Mouse (Mus musculus) heart, postnatal 0 days (tissue): Measurements from ENCODE around the gene Ulk4. TPM values are rescaled to one million over a fixed set of nuclear protein-coding genes. Genes with fewer than 3 reads are reported as not detected.

Source experiments
- ATAC-seq: fragments of 200-750 bp; cut with Nextera tagmentation; 2 replicates; pipeline ENCODE4 v1.8.0; 2017; ENCODE audit warnings: low read depth, moderate number of reproducible peaks, moderate library complexity; ENCODE audit not compliant: insufficient read depth
- DNase-seq: peaks from one replicate; pipeline ENCODE4 v3.0.0-alpha.2; 2016; ENCODE audit warnings: low spot score
- H3K27ac ChIP-seq: fragments of 300-500 bp; sonication (generic); 2 replicates; pipeline ENCODE4 v1.5.1; 2014; ENCODE audit warnings: low read depth, mild to moderate bottlenecking
- H3K27me3 ChIP-seq: fragments of 300-500 bp; sonication (generic); 2 replicates; pipeline ENCODE4 v1.6.1; 2014; ENCODE audit warnings: low read length, mixed read lengths; ENCODE audit not compliant: control insufficient read depth, insufficient read depth
- H3K36me3 ChIP-seq: fragments of 300-500 bp; sonication (generic); replicated peaks from 2 replicates; pipeline ENCODE4 v1.6.1; 2014; ENCODE audit warnings: low read length, mixed read lengths; ENCODE audit not compliant: control insufficient read depth, insufficient read depth
- H3K4me1 ChIP-seq: fragments of 300-500 bp; sonication (generic); 2 replicates; pipeline ENCODE4 v1.6.1; 2014; ENCODE audit warnings: antibody characterized with exemption; ENCODE audit not compliant: control insufficient read depth, insufficient read depth
- H3K4me2 ChIP-seq: fragments of 300-500 bp; sonication (generic); 2 replicates; pipeline ENCODE4 v1.6.1; 2014; ENCODE audit warnings: low read depth, mild to moderate bottlenecking, low read length, moderate library complexity
- H3K4me3 ChIP-seq: fragments of 300-500 bp; sonication (generic); 2 replicates; pipeline ENCODE4 v1.5.1; 2014; ENCODE audit warnings: low read depth, low read length
- H3K9ac ChIP-seq: fragments of 300-500 bp; sonication (generic); replicated peaks from 2 replicates; pipeline ENCODE4 v1.6.1; 2014; ENCODE audit warnings: low read depth, low read length, mixed read lengths
- H3K9me3 ChIP-seq: fragments of 300-500 bp; sonication (generic); replicated peaks from 2 replicates; pipeline ENCODE4 v1.6.1; 2016; ENCODE audit warnings: low read length; ENCODE audit not compliant: control insufficient read depth
- CTCF ChIP-seq: IDR thresholded peaks from 2 replicates; pipeline ENCODE4 v1.5.1; 2016; ENCODE audit warnings: antibody characterized with exemption, control low read depth, low read depth
- EP300 ChIP-seq: IDR thresholded peaks from 2 replicates; pipeline ENCODE4 v1.6.1; 2016; ENCODE audit warnings: antibody characterized with exemption, low read depth
- WGBS: fragments of 180-500 bp; shearing (Covaris S2); extraction: QIAGEN DNeasy Blood & Tissue Kit; methylation state at CpG from one replicate; pipeline ENCODE4 v1.1.7; 2014; 5-methylcytosine and 5-hydroxymethylcytosine counted together
- polyA plus RNA-seq: library from polyadenylated mRNA; unstranded; fragments of >200 nt; fragmentation: Nextera tagmentation; extraction: Ambion mirVana; gene quantifications from 2 replicates; pipeline ENCODE4 v1.2.1, GENCODE M21; 2015
- total RNA-seq: library from RNA; depleted of rRNA; stranded (reverse); fragments of >200 nt; gene quantifications from 2 replicates; pipeline ENCODE4 v1.2.3, GENCODE M21; 2014; ENCODE audit warnings: low replicate concordance

Ulk4 gene
- total and polyA plus RNA-seq, 2 experiments from 2014 or later: 1.5 to 66.7 TPM

- peaks cover 4% of the 10 kb centered on the region; the same call in 1 of the 2 replicates for H3K4me1 ChIP-seq
- no peak for ATAC-seq
- H3K27me3 ChIP-seq: no peaks in the 10 kb centered on the region
- no peak for TF ChIP-seq EP300
- no peak for TF ChIP-seq CTCF
- DNase-seq: no peak
- H3K36me3 ChIP-seq: no peaks in the 10 kb centered on the region
- no peak overlapping the region for H3K4me2 ChIP-seq
- H3K27ac ChIP-seq: no peak overlapping the region
- H3K9ac ChIP-seq: no peak overlapping the region
- 76% methylated on average over 7 of the region's 7 CpGs for WGBS
- H3K4me3 ChIP-seq: no peak overlapping the region
- H3K9me3 ChIP-seq: peaks cover 6% of the 10 kb centered on the region; the same call in 1 of the 2 replicates
Measured at GRCm38 (mm10) chr9:121293187-121293586, 16.2 kb upstream of the Ulk4 start.

- no peak overlapping the region for H3K27ac ChIP-seq
- 70% methylated on average over 2 of the region's 2 CpGs for WGBS
- TF ChIP-seq EP300 (no peak), CTCF (no peak)
Measured at GRCm38 (mm10) chr9:121291275-121291674, 14.3 kb upstream of the Ulk4 start.

DNA sequence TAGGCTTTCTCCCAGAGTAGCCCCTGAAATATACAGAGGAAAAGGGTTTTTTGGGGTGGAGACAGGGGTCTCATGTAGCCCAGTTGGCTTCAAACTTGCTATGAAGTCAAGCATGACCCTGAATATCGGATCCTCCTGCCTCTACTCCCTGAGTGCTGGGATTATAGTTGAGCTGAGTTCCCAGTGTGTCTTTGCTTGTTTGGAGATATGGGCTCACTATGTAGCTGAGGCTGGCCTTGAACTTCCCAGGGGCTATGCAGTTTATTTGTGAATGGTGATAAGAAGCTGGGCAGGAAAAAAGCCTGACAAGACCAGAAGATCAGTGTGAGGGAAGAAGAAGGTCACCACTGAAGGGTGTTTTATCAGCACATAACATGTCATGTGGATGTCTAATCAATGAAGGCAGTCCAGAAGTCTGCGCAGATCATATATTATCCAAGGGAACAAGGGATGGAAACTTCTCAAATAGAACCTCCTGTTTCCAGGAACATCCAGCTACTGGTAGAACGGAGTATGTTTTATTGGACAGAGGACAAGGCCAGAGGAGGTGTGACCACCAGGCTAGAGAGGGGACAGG, 9.4 kb upstream of the Ulk4 start:
- ATAC-seq: no peak
- peak overlapping the region; percentile 1; the same call in 1 of the 2 replicates for H3K27ac ChIP-seq
- peak overlapping the region; percentile 61 for H3K4me2 ChIP-seq
- TF ChIP-seq EP300: no peak
- TF ChIP-seq CTCF: no peak
- no peak for DNase-seq
- peaks cover 6% of the 10 kb centered on the region; the same call in 1 of the 2 replicates for H3K9me3 ChIP-seq
- no peaks in the 10 kb centered on the region for H3K27me3 ChIP-seq
- H3K9ac ChIP-seq: 0 out of 2 replicates have a peak overlapping the region, but pooled peaks have one; percentile 40
- 65% methylated on average over 3 of the region's 3 CpGs for WGBS
- H3K4me3 ChIP-seq: peak overlapping the region; percentile 43
- no peaks in the 10 kb centered on the region for H3K36me3 ChIP-seq
- H3K4me1 ChIP-seq: no peaks in the 10 kb centered on the region

More at GRCm38 (mm10) chr9:121291275-121291674, 14.3 kb upstream of the Ulk4 start:
- no peak overlapping the region for H3K4me2 ChIP-seq
- no peak for ATAC-seq
- H3K27me3 ChIP-seq: no peaks in the 10 kb centered on the region
- H3K36me3 ChIP-seq: no peaks in the 10 kb centered on the region
- no peak for DNase-seq
- no peak overlapping the region for H3K9ac ChIP-seq
- peaks cover 6% of the 10 kb centered on the region; the same call in 1 of the 2 replicates for H3K9me3 ChIP-seq
- H3K4me1 ChIP-seq: no peaks in the 10 kb centered on the region
- no peak overlapping the region for H3K4me3 ChIP-seq

- TF ChIP-seq EP300 (no peak), CTCF (no peak)
- Histone ChIP-seq H3K4me2 (peak overlapping the region; percentile 61), H3K9ac (peak overlapping the region; percentile 40; the same call in 1 of the 2 replicates), H3K27me3 (no peaks in the 10 kb centered on the region), H3K9me3 (peaks cover 6% of the 10 kb centered on the region; the same call in 1 of the 2 replicates), H3K36me3 (no peaks in the 10 kb centered on the region), H3K4me3 (peak overlapping the region; percentile 43), H3K27ac (peak overlapping the region; percentile 1; the same call in 1 of the 2 replicates), H3K4me1 (no peaks in the 10 kb centered on the region)
- peak; percentile 64 for DNase-seq
- WGBS: 21% methylated on average over 29 of the region's 29 CpGs
- peak; percentile 79 for ATAC-seq
Measured at GRCm38 (mm10) chr9:121285341-121286324, 8.6 kb upstream of the Ulk4 start.

- no peaks in the 10 kb centered on the region for H3K4me1 ChIP-seq
- ATAC-seq: no peak
- no peaks in the 10 kb centered on the region for H3K27me3 ChIP-seq
- TF ChIP-seq CTCF (no peak), EP300 (no peak)
- no peak overlapping the region for H3K9ac ChIP-seq
- no peak overlapping the region for H3K4me2 ChIP-seq
- no peak overlapping the region for H3K27ac ChIP-seq
- no peak overlapping the region for H3K4me3 ChIP-seq
- DNase-seq: no peak
- no peaks in the 10 kb centered on the region; the same call in 1 of the 2 replicates for H3K9me3 ChIP-seq
- 88% methylated on average over 3 of the region's 3 CpGs for WGBS
- no peaks in the 10 kb centered on the region for H3K36me3 ChIP-seq
Measured at GRCm38 (mm10) chr9:121284422-121284821, 7.4 kb upstream of the Ulk4 start.
